ENCODE assay signal across 9 mouse cellular contexts in genomic region chr8:87218956-87219482, GRCm38 (mm10).
DNase-seq lines count a peak whose midpoint lies in the region; ATAC-seq and TF ChIP-seq lines count a peak whose summit lies in the region.
"Had no signal": no experiment of that assay in that cellular context is flagged by ENCODE, and none has a peak within 500 bp of the region (broad histone marks: within the 10 kb centered on the region; RNA-seq: fewer than 3 reads in every experiment).

No protein-coding gene starts in this region.

- H3K27ac ChIP-seq in kidney, adult 2 months (ENCODE audit: insufficient read depth, low read depth, low read length), result no peak overlapping the region
- no peak overlapping the region for H3K27ac ChIP-seq in kidney, embryonic 14.5 days (ENCODE audit: low read depth, low read length)
- no peak overlapping the region for H3K27ac ChIP-seq in hindbrain, postnatal 0 days
- H3K27ac ChIP-seq: limb, embryonic 12.5 days had no signal

- 19% methylated on average over 6 of the region's 6 CpGs for WGBS in kidney, adult 2 months
- 19% methylated on average over 6 of the region's 6 CpGs for WGBS in kidney, embryonic 14.5 days
- WGBS in hindbrain, postnatal 0 days, result 16% methylated on average over 6 of the region's 6 CpGs

- no peak overlapping the region for H3K9ac ChIP-seq in kidney, embryonic 14.5 days (ENCODE audit: low read depth, low read length)
- no peak overlapping the region for H3K9ac ChIP-seq in hindbrain, postnatal 0 days (replicated peaks; ENCODE audit: low read length)
- H3K9ac ChIP-seq: limb, embryonic 12.5 days had no signal

- TF ChIP-seq POLR2A in kidney, adult 2 months (IDR thresholded peaks at IDR 0.05; ENCODE audit: low read depth, low read length), result no peak

- H3K4me2 ChIP-seq in kidney, embryonic 14.5 days (replicated peaks; ENCODE audit: low read depth, low read length), result no peak overlapping the region
- no peak overlapping the region for H3K4me2 ChIP-seq in hindbrain, postnatal 0 days (ENCODE audit: low read depth, low read length)
- H3K4me2 ChIP-seq: limb, embryonic 12.5 days had no signal

- no peak for ATAC-seq in kidney, embryonic 14.5 days (ENCODE audit: low FRiP score, low TSS enrichment)
- peak; percentile 40; the same call in 1 of the 2 replicates for ATAC-seq in hindbrain, postnatal 0 days

- no peak overlapping the region for H3K4me3 ChIP-seq in kidney, adult 2 months (ENCODE audit: insufficient read depth, low read depth, low read length)
- no peak overlapping the region for H3K4me3 ChIP-seq in kidney, embryonic 14.5 days (ENCODE audit: low read length)
- H3K4me3 ChIP-seq in hindbrain, postnatal 0 days (ENCODE audit: low read length), result no peak overlapping the region
- H3K4me3 ChIP-seq: limb, embryonic 12.5 days had no signal

- DNase-seq in kidney, adult 2 months, result peak; percentile 32
- DNase-seq in ES-CJ7 (ENCODE audit: low read depth, low spot score), result peak; percentile 79
- peak; percentile 80 for DNase-seq in cerebellum, adult 11 months
- peak; percentile 71 for DNase-seq in hindbrain, postnatal 0 days (ENCODE audit: low spot score)
- peak; percentile 39 for DNase-seq in thymus, postnatal 4 days
- no peak for DNase-seq in right cerebral cortex, postnatal 4 days
- DNase-seq in heart, adult 8-10 months (ENCODE audit: low spot score), result no peak

- no peaks in the 10 kb centered on the region; the same call in 1 of the 2 replicates for H3K27me3 ChIP-seq in kidney, adult 2 months (replicated peaks; ENCODE audit: control insufficient read depth, insufficient read depth, low read length)
- H3K27me3 ChIP-seq in kidney, embryonic 14.5 days (ENCODE audit: control insufficient read depth, insufficient read depth, low read length), result no peaks in the 10 kb centered on the region
- H3K27me3 ChIP-seq in hindbrain, postnatal 0 days (ENCODE audit: insufficient read depth, low read length), result no peaks in the 10 kb centered on the region

- peak; percentile 69 for TF ChIP-seq CTCF in kidney, adult 2 months (conservative IDR thresholded peaks at IDR 0.05; ENCODE audit: insufficient read depth, insufficient read length, low read depth, low read length)
- peak; percentile 86 for TF ChIP-seq CTCF in hindbrain, postnatal 0 days (IDR thresholded peaks at IDR 0.05; ENCODE audit: low read depth)

- no peaks in the 10 kb centered on the region for H3K4me1 ChIP-seq in kidney, adult 2 months (ENCODE audit: control insufficient read depth, insufficient read depth, low read length)
- H3K4me1 ChIP-seq in kidney, embryonic 14.5 days (ENCODE audit: control insufficient read depth, insufficient read depth, low read length), result no peaks in the 10 kb centered on the region
- H3K4me1 ChIP-seq in hindbrain, postnatal 0 days (ENCODE audit: insufficient read depth, low read length), result no peaks in the 10 kb centered on the region

- H3K36me3 ChIP-seq in kidney, adult 2 months (ENCODE audit: control insufficient read depth, insufficient read depth, low read length), result no peaks in the 10 kb centered on the region
- H3K36me3 ChIP-seq in kidney, embryonic 14.5 days (ENCODE audit: control insufficient read depth, insufficient read depth, low read length), result no peaks in the 10 kb centered on the region
- H3K36me3 ChIP-seq in hindbrain, postnatal 0 days (ENCODE audit: insufficient read depth, low read length), result no peaks in the 10 kb centered on the region
- H3K36me3 ChIP-seq: limb, embryonic 12.5 days had no signal

- H3K9me3 ChIP-seq in kidney, embryonic 14.5 days (ENCODE audit: control insufficient read depth, low read length), result no peaks in the 10 kb centered on the region
- no peaks in the 10 kb centered on the region for H3K9me3 ChIP-seq in hindbrain, postnatal 0 days (ENCODE audit: low read length)

Comparison
In these comparisons a context has a peak if more than half of its experiments do, and no peak if none do; other contexts are left out.
1. DNase-seq: peak in kidney, adult 2 months (single experiment), ES-CJ7 (single experiment), cerebellum, adult 11 months (single experiment), hindbrain, postnatal 0 days (single experiment) and thymus, postnatal 4 days (single experiment); none in right cerebral cortex, postnatal 4 days (single experiment) and heart, adult 8-10 months (single experiment).